Mouse (Mus musculus): ENCODE results near the gene Sept5.

The Sept5 gene

GRCm38 (mm10) chr16:18632816-18633215 is 3.1 kb upstream of the Sept5 start:
- in situ Hi-C loops (cut with MboI, MseI) = no loop called here

GRCm38 (mm10) chr16:18632059-18632458 is 2.3 kb upstream of the Sept5 start:
- in situ Hi-C loops (cut with MboI, MseI) = no loop called here

- in situ Hi-C loops (cut with MboI, MseI) = no loop called here
These were observed 1.4 kb upstream of the Sept5 start for GRCm38 (mm10) chr16:18631141-18631540.

GRCm38 (mm10) chr16:18630291-18630690 is 537 bp upstream of the Sept5 start:
- in situ Hi-C loops (cut with MboI, MseI) = no loop called here

- in situ Hi-C loops (cut with MboI, MseI) = no loop called here
These were observed 810 bp downstream of the Sept5 start for GRCm38 (mm10) chr16:18628948-18629340.

GRCm38 (mm10) chr16:18628206-18628947 is 1.4 kb downstream of the Sept5 start:
- in situ Hi-C loops (cut with MboI, MseI) = no loop called here

GRCm38 (mm10) chr16:18627163-18627562 is 2.6 kb downstream of the Sept5 start:
- in situ Hi-C loops (cut with MboI, MseI) = no loop called here

- in situ Hi-C loops (cut with MboI, MseI) = no loop called here
These were observed 3.3 kb downstream of the Sept5 start, which contains the start of gene Gm49601 for GRCm38 (mm10) chr16:18626376-18626878. Gene Gm49601 (minus strand): TSS chr16:18626427.

GRCm38 (mm10) chr16:18625791-18626311 is 3.9 kb downstream of the Sept5 start:
- in situ Hi-C loops (cut with MboI, MseI) = no loop called here

GRCm38 (mm10) chr16:18625097-18625496 is 4.7 kb downstream of the Sept5 start:
- in situ Hi-C loops (cut with MboI, MseI) = no loop called here

GRCm38 (mm10) chr16:18624641-18625040 is 5.1 kb downstream of the Sept5 start:
- in situ Hi-C loops (cut with MboI, MseI) = loop anchor here (5.0 kb wide), 1 partner anchor 63 kb away; no protein-coding TSS in a partner anchor

- in situ Hi-C loops (cut with MboI, MseI) = loop anchor here (5.0 kb wide), 1 partner anchor 63 kb away; no protein-coding TSS in a partner anchor
These were observed 5.8 kb downstream of the Sept5 start for GRCm38 (mm10) chr16:18623751-18624540.

- in situ Hi-C loops (cut with MboI, MseI) = loop anchor here (5.0 kb wide), 1 partner anchor 64 kb away; no protein-coding TSS in a partner anchor
These were observed 6.6 kb downstream of the Sept5 start for GRCm38 (mm10) chr16:18622916-18623750.

GRCm38 (mm10) chr16:18622019-18622418 is 7.7 kb downstream of the Sept5 start, which contains the start of gene Gp1bb:
Gene Gp1bb (minus strand): TSS chr16:18622403.
- in situ Hi-C loops (cut with MboI, MseI) = loop anchor here (5.0 kb wide), 1 partner anchor 65 kb away; no protein-coding TSS in a partner anchor

- in situ Hi-C loops (cut with MboI, MseI) = loop anchor here (5.0 kb wide), 1 partner anchor 66 kb away; no protein-coding TSS in a partner anchor
These were observed 8.3 kb downstream of the Sept5 start for GRCm38 (mm10) chr16:18621362-18622001.

- in situ Hi-C loops (cut with MboI, MseI) = loop anchor here (5.0 kb wide), 1 partner anchor 67 kb away; no protein-coding TSS in a partner anchor
These were observed 9.0 kb downstream of the Sept5 start for GRCm38 (mm10) chr16:18620601-18621361.

- in situ Hi-C loops (cut with MboI, MseI) = loop anchor here (5.0 kb wide), 1 partner anchor 67 kb away; no protein-coding TSS in a partner anchor
These were observed 9.6 kb downstream of the Sept5 start for GRCm38 (mm10) chr16:18620201-18620600.

GRCm38 (mm10) chr16:18619110-18619509 is 10.6 kb downstream of the Sept5 start:
- in situ Hi-C loops (cut with MboI, MseI) = no loop called here

GRCm38 (mm10) chr16:18618297-18618696 is 11.5 kb downstream of the Sept5 start:
- in situ Hi-C loops (cut with MboI, MseI) = no loop called here
